Mouse (Mus musculus) bone marrow macrophage, adult 2 months (primary cell): ENCODE measurements at regions not wholly inside any gene's neighbourhood (a gene's known extent, or its start where the extent isn't known, plus 50 kb on each side); places are given as distances from the start of the nearest gene placed in this dataset.

Experiments
- CTCF ChIP-seq: IDR thresholded peaks from 2 replicates; pipeline ENCODE4 v1.5.1; 2012; ENCODE audit warnings: low read depth, mild to moderate bottlenecking, low read length, moderate library complexity
- POLR2A ChIP-seq: IDR thresholded peaks from 2 replicates; pipeline ENCODE4 v1.6.1; 2012; ENCODE audit warnings: mild to moderate bottlenecking, low read depth, low read length, borderline replicate concordance

DNA sequence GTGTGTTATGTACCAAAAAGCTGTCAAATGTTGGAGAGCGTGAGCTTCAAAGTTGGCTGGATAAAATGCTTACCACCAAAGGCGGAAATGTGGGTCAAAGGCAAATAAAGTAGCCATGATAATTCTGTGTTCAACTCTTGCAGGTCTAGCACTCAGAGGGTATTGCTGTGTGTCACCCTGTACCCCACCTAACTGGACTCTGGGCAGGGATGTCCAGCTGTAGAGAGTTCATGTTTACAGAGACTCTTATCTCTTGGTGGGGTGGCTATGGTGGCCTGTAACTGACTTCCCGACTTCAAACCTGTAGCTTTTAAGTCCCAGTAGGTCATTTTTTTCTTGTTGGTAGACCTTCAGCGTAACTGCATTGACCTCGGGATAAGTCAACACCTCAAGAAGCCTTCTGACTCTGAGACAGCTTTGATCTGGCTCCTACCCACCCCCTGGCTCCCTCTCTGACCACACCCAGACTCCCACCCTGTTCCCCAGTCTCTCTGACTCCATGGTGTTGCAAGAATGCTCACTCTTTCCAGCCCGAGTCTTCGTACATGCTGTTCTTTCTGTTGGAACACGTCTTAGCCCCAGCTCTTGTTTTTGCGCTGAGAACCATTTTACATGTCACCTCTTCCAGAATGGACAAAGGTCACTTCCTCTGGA lies 68.5 kb upstream of the Galnt15 start:
- TF ChIP-seq CTCF (no peak), POLR2A (no peak)
